Mouse (Mus musculus) MEL (cell line): ENCODE data around the gene Mfap1a.

Source experiments
- CTCF ChIP-seq, 3 experiments: IDR thresholded peaks in 2 of 3; conservative IDR thresholded peaks in 1 of 3; 2 replicates each; pipeline ENCODE4 v1.5.1; 2011 to 2012; ENCODE audit warnings: low read length in 3 of 3, low read depth in 2 of 3, mild to moderate bottlenecking in 2 of 3, improper control_type of control experiment in 1 of 3, inconsistent platforms in 1 of 3, mixed read lengths in 1 of 3, moderate library complexity in 1 of 3; ENCODE audit not compliant: control insufficient read depth in 1 of 3, insufficient read depth in 1 of 3, poor library complexity in 1 of 3, severe bottlenecking in 1 of 3
- ETS1 ChIP-seq: IDR thresholded peaks from 2 replicates; pipeline ENCODE4 v1.6.1; 2012; ENCODE audit warnings: low read depth, mild to moderate bottlenecking, inconsistent platforms, low read length, improper control_type of control experiment, moderate library complexity
- MAX ChIP-seq: IDR thresholded peaks from 2 replicates; pipeline ENCODE4 v1.6.1; 2011; ENCODE audit warnings: low read length, improper control_type of control experiment
- NRF1 ChIP-seq: IDR thresholded peaks from 2 replicates; pipeline ENCODE4 v1.6.1; 2014; ENCODE audit warnings: low read depth, mild to moderate bottlenecking, inconsistent platforms, low read length, improper control_type of control experiment, moderate library complexity; ENCODE audit not compliant: poor library complexity, insufficient read depth, severe bottlenecking
- RAD21 ChIP-seq: IDR thresholded peaks from 2 replicates; pipeline ENCODE4 v1.6.1; 2011; ENCODE audit warnings: mild to moderate bottlenecking, low read depth, low read length, improper control_type of control experiment
- RCOR1 ChIP-seq: IDR thresholded peaks from 2 replicates; pipeline ENCODE4 v1.6.1; 2012; ENCODE audit warnings: low read depth, mild to moderate bottlenecking, inconsistent platforms, low read length, improper control_type of control experiment
- TCF12 ChIP-seq: IDR thresholded peaks from 2 replicates; pipeline ENCODE4 v1.6.1; 2014; ENCODE audit warnings: low read depth, mild to moderate bottlenecking, inconsistent platforms, low read length, improper control_type of control experiment, moderate library complexity
- UBTF ChIP-seq: IDR thresholded peaks from 2 replicates; pipeline ENCODE4 v1.6.1; 2012; ENCODE audit warnings: low read depth, mild to moderate bottlenecking, inconsistent platforms, low read length, improper control_type of control experiment, moderate library complexity, borderline replicate concordance; ENCODE audit not compliant: insufficient read depth
- USF1 ChIP-seq: IDR thresholded peaks from 2 replicates; pipeline ENCODE4 v1.6.1; 2014; ENCODE audit warnings: low read depth, mild to moderate bottlenecking, inconsistent platforms, low read length, improper control_type of control experiment, moderate library complexity

- TF ChIP-seq ETS1 (peak; percentile 86), CTCF (IDR thresholded peaks at IDR 0.05 in 2 of 3, conservative IDR thresholded peaks at IDR 0.05 in 1 of 3; ENCODE audit: control insufficient read depth in 1 of 3, insufficient read depth in 1 of 3, low read depth in 2 of 3, low read length in 3 of 3, poor library complexity in 1 of 3, severe bottlenecking in 1 of 3) (no peak), USF1 (peak; percentile 99), MAX (peak; percentile 97), UBTF (no peak), NRF1 (no peak), TCF12 (0 out of 2 replicates have a peak, but pooled peaks have one; percentile 16), RCOR1 (no peak), RAD21 (no peak)
These were observed 57.5 kb downstream of the Mfap1a start, which contains the start of gene Serf2 for GRCm38 (mm10) chr2:121448739-121449535.
